Mouse (Mus musculus) intestine, embryonic 14.5 days (tissue): ENCODE data around the gene Gramd4. TPM values are rescaled to one million over a fixed set of nuclear protein-coding genes. Genes with fewer than 3 reads are reported as not detected.

ENCODE experiments used
- ATAC-seq: fragments of 200-750 bp; cut with Nextera tagmentation; replicated peaks from 2 replicates; pipeline ENCODE4 v1.8.0; 2017; ENCODE audit warnings: low read depth, moderate number of reproducible peaks, moderate TSS enrichment, moderate library complexity; ENCODE audit not compliant: low FRiP score, low TSS enrichment
- DNase-seq: peaks from one replicate; pipeline ENCODE4 v3.0.0-alpha.2; 2018; ENCODE audit warnings: low spot score
- H3K27ac ChIP-seq: fragments of 300-500 bp; sonication (generic); 2 replicates; pipeline ENCODE4 v1.5.1; 2014; ENCODE audit warnings: low read depth, mild to moderate bottlenecking, control low read depth
- H3K27me3 ChIP-seq: fragments of 300-500 bp; sonication (generic); replicated peaks from 2 replicates; pipeline ENCODE4 v1.6.1; 2014; ENCODE audit warnings: low read length, control low read depth; ENCODE audit not compliant: control insufficient read depth, insufficient read depth
- H3K36me3 ChIP-seq: fragments of 300-500 bp; sonication (generic); 2 replicates; pipeline ENCODE4 v1.6.1; 2014; ENCODE audit warnings: low read length, control low read depth; ENCODE audit not compliant: control insufficient read depth, insufficient read depth
- H3K4me1 ChIP-seq: fragments of 300-500 bp; sonication (generic); replicated peaks from 2 replicates; pipeline ENCODE4 v1.6.1; 2014; ENCODE audit warnings: low read length, control low read depth, mixed read lengths; ENCODE audit not compliant: control insufficient read depth, insufficient read depth
- H3K4me2 ChIP-seq: fragments of 300-500 bp; sonication (generic); 2 replicates; pipeline ENCODE4 v1.6.1; 2014; ENCODE audit warnings: low read length
- H3K4me3 ChIP-seq: fragments of 300-500 bp; sonication (generic); 2 replicates; pipeline ENCODE4 v1.5.1; 2014; ENCODE audit warnings: low read depth, low read length, control low read depth, mixed read lengths
- H3K9ac ChIP-seq: fragments of 300-500 bp; sonication (generic); 2 replicates; pipeline ENCODE4 v1.6.1; 2014; ENCODE audit warnings: mild to moderate bottlenecking, low read length
- H3K9me3 ChIP-seq: fragments of 300-500 bp; sonication (generic); 2 replicates; pipeline ENCODE4 v1.6.1; 2016; ENCODE audit warnings: low read length, control low read depth; ENCODE audit not compliant: control insufficient read depth
- WGBS: fragments of 180-500 bp; shearing (Covaris S2); extraction: QIAGEN DNeasy Blood & Tissue Kit; methylation state at CpG from one replicate; pipeline ENCODE4 v1.1.7; 2014; 5-methylcytosine and 5-hydroxymethylcytosine counted together
- polyA plus RNA-seq: library from polyadenylated mRNA; unstranded; fragments of >200 nt; fragmentation: Nextera tagmentation; extraction: Ambion mirVana; gene quantifications from 2 replicates; pipeline ENCODE4 v1.2.1, GENCODE M21; 2014

Gene Gramd4
- polyA plus RNA-seq, 1 experiment from 2014 or later, result 8.1 TPM

DNA sequence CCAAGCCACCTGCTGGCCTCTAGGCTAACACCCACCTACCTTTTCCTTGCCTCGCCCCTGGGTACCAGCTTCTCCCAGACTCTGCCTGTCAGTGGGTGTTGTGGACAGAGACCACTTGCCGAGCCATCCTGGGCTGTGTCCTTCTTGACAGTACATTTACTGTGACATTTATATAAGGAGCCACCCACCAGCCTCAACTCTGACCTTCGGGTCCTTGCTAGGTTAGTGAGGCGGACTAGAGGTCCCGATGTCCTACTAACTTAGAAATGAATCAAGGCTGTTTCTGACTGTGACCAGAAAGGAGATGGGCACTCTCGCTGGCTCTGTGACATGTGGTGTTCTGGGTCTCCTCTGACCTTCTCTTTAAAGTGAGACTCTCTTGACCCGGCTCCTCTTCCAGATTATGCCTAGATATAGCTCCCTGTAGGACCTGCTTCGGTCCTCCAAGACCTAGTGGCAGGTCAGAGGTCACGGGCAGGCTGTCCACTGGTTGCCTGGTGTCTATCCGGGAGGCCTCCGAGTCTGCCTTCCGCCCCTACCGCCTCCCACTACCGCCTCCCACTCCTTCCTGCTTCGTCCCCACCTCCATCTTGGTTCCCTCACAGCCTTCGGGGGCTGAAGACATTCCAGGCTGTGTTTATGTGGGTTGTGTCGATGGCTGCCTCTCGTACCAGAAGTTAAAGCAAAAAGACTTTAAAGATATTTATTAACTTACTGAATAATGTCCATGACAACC, 21.2 kb downstream of the Gramd4 start:
- no peak overlapping the region for H3K4me2 ChIP-seq
- 54% methylated on average over 18 of the region's 18 CpGs for WGBS
- H3K27ac ChIP-seq, result no peak overlapping the region
- H3K9me3 ChIP-seq, result no peaks in the 10 kb centered on the region
- no peaks in the 10 kb centered on the region for H3K36me3 ChIP-seq
- H3K27me3 ChIP-seq, result no peaks in the 10 kb centered on the region
- H3K4me3 ChIP-seq, result no peak overlapping the region
- peaks cover 32% of the 10 kb centered on the region for H3K4me1 ChIP-seq
- DNase-seq, result no peak
- no peak overlapping the region for H3K9ac ChIP-seq
- no peak for ATAC-seq

- no peaks in the 10 kb centered on the region for H3K9me3 ChIP-seq
- no peak overlapping the region for H3K4me3 ChIP-seq
- DNase-seq, result no peak
- ATAC-seq, result no peak
- WGBS, result 62% methylated on average over 5 of the region's 5 CpGs
- H3K9ac ChIP-seq, result no peak overlapping the region
- H3K4me1 ChIP-seq, result peaks cover 36% of the 10 kb centered on the region
- no peaks in the 10 kb centered on the region for H3K36me3 ChIP-seq
- no peak overlapping the region for H3K4me2 ChIP-seq
- no peaks in the 10 kb centered on the region for H3K27me3 ChIP-seq
- no peak overlapping the region for H3K27ac ChIP-seq
These were observed 22.0 kb downstream of the Gramd4 start for GRCm38 (mm10) chr15:86079467-86079866.

DNA sequence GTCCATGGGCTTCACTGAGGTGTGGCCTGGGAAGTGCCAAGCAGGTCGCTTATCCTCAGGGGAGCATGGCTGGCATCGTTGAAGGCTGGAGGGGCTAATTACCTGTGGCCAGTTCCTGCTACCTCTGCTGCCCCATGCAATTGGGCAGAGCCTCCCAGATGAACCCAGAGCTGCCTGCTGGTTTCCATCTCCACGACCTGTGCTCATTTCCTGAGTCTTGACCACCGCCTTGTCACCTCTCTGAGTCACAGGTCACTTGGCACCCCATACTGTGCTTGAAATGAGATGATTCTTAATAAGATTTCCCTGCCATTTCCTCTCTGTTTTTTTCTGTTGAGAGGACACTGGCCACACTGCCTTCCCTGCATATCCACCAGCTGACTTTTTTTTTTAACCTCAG, 22.4 kb downstream of the Gramd4 start:
- ATAC-seq (no peak), DNase-seq (no peak)
- Histone ChIP-seq H3K4me2 (no peak overlapping the region), H3K27ac (no peak overlapping the region), H3K36me3 (no peaks in the 10 kb centered on the region), H3K9ac (no peak overlapping the region), H3K27me3 (no peaks in the 10 kb centered on the region), H3K9me3 (no peaks in the 10 kb centered on the region), H3K4me3 (no peak overlapping the region), H3K4me1 (peaks cover 32% of the 10 kb centered on the region)
- 79% methylated on average over 4 of the region's 4 CpGs for WGBS

GRCm38 (mm10) chr15:86080408-86080807, 22.9 kb downstream of the Gramd4 start:
- Histone ChIP-seq H3K27ac (no peak overlapping the region), H3K36me3 (no peaks in the 10 kb centered on the region), H3K9ac (no peak overlapping the region), H3K4me3 (no peak overlapping the region), H3K4me2 (no peak overlapping the region), H3K27me3 (no peaks in the 10 kb centered on the region), H3K4me1 (peaks cover 36% of the 10 kb centered on the region), H3K9me3 (no peaks in the 10 kb centered on the region)
- no peak for DNase-seq
- 100% methylated on average over 1 of the region's 1 CpGs for WGBS
- ATAC-seq, result no peak

GRCm38 (mm10) chr15:86081654-86082053, 24.2 kb downstream of the Gramd4 start:
- Histone ChIP-seq H3K9me3 (no peaks in the 10 kb centered on the region), H3K9ac (no peak overlapping the region)

GRCm38 (mm10) chr15:86082551-86082961, 25.1 kb downstream of the Gramd4 start:
- no peak for ATAC-seq
- no peak for DNase-seq
- no peak overlapping the region for H3K4me3 ChIP-seq

More at GRCm38 (mm10) chr15:86081654-86082053, 24.2 kb downstream of the Gramd4 start:
- Histone ChIP-seq H3K36me3 (no peaks in the 10 kb centered on the region), H3K27me3 (no peaks in the 10 kb centered on the region), H3K27ac (no peak overlapping the region), H3K4me2 (no peak overlapping the region), H3K4me3 (no peak overlapping the region), H3K4me1 (peaks cover 41% of the 10 kb centered on the region)
- DNase-seq (no peak), ATAC-seq (no peak)
- 72% methylated on average over 12 of the region's 12 CpGs for WGBS

DNA sequence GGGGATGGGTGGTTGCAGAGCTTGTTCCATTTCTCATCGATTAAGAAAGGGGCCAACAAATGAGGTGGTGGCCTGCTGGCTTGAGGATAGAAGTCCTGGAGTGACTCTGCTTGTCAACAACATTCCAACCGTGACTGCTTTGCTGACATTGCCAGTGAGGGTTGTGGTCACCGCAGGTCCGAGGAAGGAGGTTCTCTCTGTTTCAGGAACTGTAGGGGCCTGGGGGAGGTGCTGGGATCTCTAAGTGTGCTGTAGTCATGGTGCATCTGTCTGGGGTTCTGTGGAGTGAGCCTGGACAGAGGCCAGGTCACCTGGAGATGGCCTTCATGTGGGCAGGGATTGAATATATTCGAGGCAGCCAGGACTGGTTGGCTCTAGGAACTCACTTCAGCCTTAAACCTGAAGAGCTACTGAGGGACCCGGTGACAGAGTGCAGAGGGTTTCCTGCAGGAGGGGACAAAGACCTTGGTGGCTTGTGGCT, 25.8 kb downstream of the Gramd4 start:
- Histone ChIP-seq H3K36me3 (no peaks in the 10 kb centered on the region), H3K9me3 (no peaks in the 10 kb centered on the region), H3K27ac (no peak overlapping the region), H3K4me1 (peaks cover 48% of the 10 kb centered on the region), H3K27me3 (no peaks in the 10 kb centered on the region), H3K4me3 (no peak overlapping the region), H3K4me2 (no peak overlapping the region), H3K9ac (no peak overlapping the region)
- DNase-seq (no peak), ATAC-seq (no peak)
- 49% methylated on average over 6 of the region's 6 CpGs for WGBS

More at GRCm38 (mm10) chr15:86082551-86082961, 25.1 kb downstream of the Gramd4 start:
- Histone ChIP-seq H3K4me2 (no peak overlapping the region), H3K27me3 (no peaks in the 10 kb centered on the region), H3K9me3 (no peaks in the 10 kb centered on the region), H3K4me1 (peaks cover 45% of the 10 kb centered on the region), H3K36me3 (no peaks in the 10 kb centered on the region), H3K27ac (no peak overlapping the region), H3K9ac (no peak overlapping the region)
- 92% methylated on average over 11 of the region's 11 CpGs for WGBS

DNA sequence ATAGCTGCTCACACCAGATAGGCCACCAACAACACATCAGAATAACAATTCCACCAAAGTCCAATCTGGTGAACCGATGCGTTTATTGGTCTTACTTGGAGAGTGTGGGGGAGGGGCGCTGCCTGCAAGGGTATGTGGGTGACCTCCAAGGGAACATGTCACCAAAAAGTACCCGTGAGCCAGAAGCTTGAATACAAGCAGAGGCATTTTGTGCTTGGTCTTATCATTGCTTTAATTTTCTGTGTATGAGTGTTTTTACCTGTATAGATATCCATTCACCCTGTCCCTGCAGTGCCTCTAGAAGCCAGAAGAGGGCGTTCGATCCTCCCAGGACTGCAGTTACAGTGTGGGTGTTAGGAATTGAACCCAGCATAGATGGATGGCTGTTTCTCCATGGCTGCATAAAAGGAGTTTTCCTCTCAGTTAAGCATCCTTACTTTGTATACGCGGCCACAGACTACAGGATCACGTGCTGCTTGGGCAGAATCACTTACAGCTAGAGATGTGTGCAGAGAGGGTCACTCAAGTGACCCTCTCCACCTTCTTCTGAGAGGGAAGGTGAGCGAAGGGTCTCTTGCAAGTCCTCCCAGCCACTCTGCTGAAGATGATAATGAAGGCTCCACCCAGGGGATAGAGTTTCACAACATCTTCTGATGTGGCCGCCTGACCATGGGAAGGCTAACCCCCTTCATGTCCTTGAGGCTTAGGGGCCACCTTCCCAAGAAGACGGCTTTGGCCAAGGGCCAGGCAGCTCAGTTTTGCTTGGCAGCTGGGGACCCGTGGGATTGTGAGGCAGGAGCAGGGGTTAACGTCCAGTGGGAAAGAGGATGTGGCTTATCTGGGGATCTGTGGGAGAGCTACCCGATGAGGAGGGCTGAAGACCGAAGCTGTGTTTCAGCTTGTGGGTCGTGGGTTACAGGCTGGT, 28.1 kb downstream of the Gramd4 start:
- peak overlapping the region; percentile 36; the same call in 1 of the 2 replicates for H3K27ac ChIP-seq
- no peaks in the 10 kb centered on the region for H3K9me3 ChIP-seq
- no peak overlapping the region for H3K4me3 ChIP-seq
- DNase-seq (no peak), ATAC-seq (no peak)
- H3K27me3 ChIP-seq, result no peaks in the 10 kb centered on the region
- WGBS, result 24% methylated on average over 17 of the region's 17 CpGs
- H3K9ac ChIP-seq, result no peak overlapping the region
- peaks cover 49% of the 10 kb centered on the region for H3K4me1 ChIP-seq
- no peaks in the 10 kb centered on the region for H3K36me3 ChIP-seq
- H3K4me2 ChIP-seq, result no peak overlapping the region
